Mouse (Mus musculus): Measurements from ENCODE around the gene Zfp664. TPM values are rescaled to one million over a fixed set of nuclear protein-coding genes. Genes with fewer than 3 reads are reported as not detected.

The Zfp664 gene
- polyA plus RNA-seq, 1 experiment from 2014 or later: 79.5 TPM

GRCm38 (mm10) chr5:124861463-124861862 is 1.0 kb upstream of the Zfp664 start:
- Histone ChIP-seq H3K9ac (replicated peaks; ENCODE audit: low read depth) (0 out of 2 replicates have a peak overlapping the region, but pooled peaks have one; percentile 3), H3K27ac (ENCODE audit: low read length) (peak overlapping the region; percentile 71), H3K9me3 (ENCODE audit: low read length) (no peaks in the 10 kb centered on the region), H3K4me2 (replicated peaks; ENCODE audit: low read depth, low read length) (peak overlapping the region; percentile 92), H3K4me3 (ENCODE audit: low read depth, low read length) (peak overlapping the region; percentile 90), H3K36me3 (ENCODE audit: insufficient read depth, low read length) (no peaks in the 10 kb centered on the region), H3K27me3 (replicated peaks; ENCODE audit: insufficient read depth, low read length) (peaks cover 12% of the 10 kb centered on the region), H3K4me1 (ENCODE audit: insufficient read depth, low read depth, low read length) (0 out of 2 replicates have a peak, but pooled peaks cover 7% of the 10 kb centered on the region)
- TF ChIP-seq CTCF (IDR thresholded peaks at IDR 0.05): no peak
- no peak for TF ChIP-seq EP300 (IDR thresholded peaks at IDR 0.05)
- WGBS: 2% methylated on average over 28 of the region's 33 CpGs
- ATAC-seq (no peak), DNase-seq (ENCODE audit: low spot score) (peak; percentile 22)

- Histone ChIP-seq H3K4me3 (ENCODE audit: low read depth, low read length) (peak overlapping the region; percentile 90), H3K36me3 (ENCODE audit: insufficient read depth, low read length) (no peaks in the 10 kb centered on the region), H3K4me1 (ENCODE audit: insufficient read depth, low read depth, low read length) (0 out of 2 replicates have a peak, but pooled peaks cover 7% of the 10 kb centered on the region), H3K4me2 (replicated peaks; ENCODE audit: low read depth, low read length) (peak overlapping the region; percentile 92), H3K9me3 (ENCODE audit: low read length) (no peaks in the 10 kb centered on the region), H3K27ac (ENCODE audit: low read length) (peak overlapping the region; percentile 86), H3K27me3 (replicated peaks; ENCODE audit: insufficient read depth, low read length) (peaks cover 12% of the 10 kb centered on the region), H3K9ac (replicated peaks; ENCODE audit: low read depth) (peak overlapping the region; percentile 74)
- DNase-seq (ENCODE audit: low spot score) (peak; percentile 49), ATAC-seq (peak; percentile 47)
- no peak for TF ChIP-seq EP300 (IDR thresholded peaks at IDR 0.05)
- TF ChIP-seq CTCF (IDR thresholded peaks at IDR 0.05): peak; percentile 41; the same call in 1 of the 2 replicates
- under 1% methylated on average over 55 of the region's 88 CpGs for WGBS
These were observed 615 bp downstream of the Zfp664 start for GRCm38 (mm10) chr5:124862871-124863741.

GRCm38 (mm10) chr5:124868981-124869380 is 6.5 kb downstream of the Zfp664 start:
- TF ChIP-seq CTCF (IDR thresholded peaks at IDR 0.05) (peak; percentile 81), EP300 (IDR thresholded peaks at IDR 0.05) (no peak)
- H3K4me2 ChIP-seq (replicated peaks; ENCODE audit: low read depth, low read length): no peak overlapping the region
- DNase-seq (ENCODE audit: low spot score): peak; percentile 75
- H3K4me1 ChIP-seq (ENCODE audit: insufficient read depth, low read depth, low read length): peaks cover 9% of the 10 kb centered on the region; the same call in 1 of the 2 replicates
- no peak overlapping the region for H3K27ac ChIP-seq (ENCODE audit: low read length)
- no peak overlapping the region for H3K9ac ChIP-seq (replicated peaks; ENCODE audit: low read depth)
- H3K27me3 ChIP-seq (replicated peaks; ENCODE audit: insufficient read depth, low read length): no peaks in the 10 kb centered on the region
- H3K9me3 ChIP-seq (ENCODE audit: low read length): no peaks in the 10 kb centered on the region
- ATAC-seq: peak; percentile 62
- no peaks in the 10 kb centered on the region for H3K36me3 ChIP-seq (ENCODE audit: insufficient read depth, low read length)
- WGBS: 44% methylated on average over 4 of the region's 4 CpGs
- no peak overlapping the region for H3K4me3 ChIP-seq (ENCODE audit: low read depth, low read length)

DNA sequence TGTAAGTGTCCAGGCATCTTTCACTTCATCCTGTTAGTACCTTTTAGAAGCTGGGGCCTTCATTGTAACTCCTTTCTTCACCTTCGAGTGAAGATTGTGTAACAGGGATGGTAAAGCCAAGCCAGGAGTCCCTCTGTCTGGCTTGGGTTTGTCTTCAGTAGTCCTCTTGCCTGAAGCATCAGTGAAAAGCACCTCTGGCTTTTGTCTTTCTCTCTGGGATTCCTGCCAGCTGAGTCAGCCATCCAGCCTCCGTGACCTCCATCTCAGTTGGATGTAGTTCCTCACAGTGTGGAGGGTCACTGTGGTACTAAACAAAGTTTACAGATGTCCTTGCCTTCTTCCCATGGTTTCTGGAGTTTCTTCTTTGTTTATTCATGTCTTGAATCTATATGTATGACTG is 9.5 kb downstream of the Zfp664 start:
- no peaks in the 10 kb centered on the region for H3K27me3 ChIP-seq (replicated peaks; ENCODE audit: insufficient read depth, low read length)
- H3K4me3 ChIP-seq (ENCODE audit: low read depth, low read length): no peak overlapping the region
- 37% methylated on average over 2 of the region's 2 CpGs for WGBS
- ATAC-seq: no peak
- no peak overlapping the region for H3K27ac ChIP-seq (ENCODE audit: low read length)
- no peak overlapping the region for H3K4me2 ChIP-seq (replicated peaks; ENCODE audit: low read depth, low read length)
- peaks cover 9% of the 10 kb centered on the region; the same call in 1 of the 2 replicates for H3K4me1 ChIP-seq (ENCODE audit: insufficient read depth, low read depth, low read length)
- no peaks in the 10 kb centered on the region for H3K36me3 ChIP-seq (ENCODE audit: insufficient read depth, low read length)
- TF ChIP-seq EP300 (IDR thresholded peaks at IDR 0.05): no peak
- no peak for TF ChIP-seq CTCF (IDR thresholded peaks at IDR 0.05)
- H3K9me3 ChIP-seq (ENCODE audit: low read length): no peaks in the 10 kb centered on the region
- DNase-seq (ENCODE audit: low spot score): peak; percentile 28
- no peak overlapping the region for H3K9ac ChIP-seq (replicated peaks; ENCODE audit: low read depth)

- peaks cover 9% of the 10 kb centered on the region; the same call in 1 of the 2 replicates for H3K4me1 ChIP-seq (ENCODE audit: insufficient read depth, low read depth, low read length)
- no peak for ATAC-seq
- 83% methylated on average over 3 of the region's 3 CpGs for whole genome bisulfite sequencing
- no peak overlapping the region for H3K9ac ChIP-seq (replicated peaks; ENCODE audit: low read depth)
- H3K27ac ChIP-seq (ENCODE audit: low read length): no peak overlapping the region
- no peak overlapping the region for H3K4me3 ChIP-seq (ENCODE audit: low read depth, low read length)
- H3K27me3 ChIP-seq (replicated peaks; ENCODE audit: insufficient read depth, low read length): no peaks in the 10 kb centered on the region
- H3K36me3 ChIP-seq (ENCODE audit: insufficient read depth, low read length): no peaks in the 10 kb centered on the region
- no peaks in the 10 kb centered on the region for H3K9me3 ChIP-seq (ENCODE audit: low read length)
- DNase-seq (ENCODE audit: low spot score): no peak
- no peak overlapping the region for H3K4me2 ChIP-seq (replicated peaks; ENCODE audit: low read depth, low read length)
- no peak for TF ChIP-seq EP300 (IDR thresholded peaks at IDR 0.05)
These were observed 10.6 kb downstream of the Zfp664 start for GRCm38 (mm10) chr5:124873096-124873495.

- H3K36me3 ChIP-seq (ENCODE audit: insufficient read depth, low read length): no peaks in the 10 kb centered on the region
- no peaks in the 10 kb centered on the region for H3K9me3 ChIP-seq (ENCODE audit: low read length)
- DNase-seq (ENCODE audit: low spot score) (peak; percentile 80), ATAC-seq (peak; percentile 84)
- no peaks in the 10 kb centered on the region for H3K27me3 ChIP-seq (replicated peaks; ENCODE audit: insufficient read depth, low read length)
- 64% methylated on average over 6 of the region's 6 CpGs for WGBS
- H3K27ac ChIP-seq (ENCODE audit: low read length): no peak overlapping the region
- peaks cover 9% of the 10 kb centered on the region; the same call in 1 of the 2 replicates for H3K4me1 ChIP-seq (ENCODE audit: insufficient read depth, low read depth, low read length)
- no peak overlapping the region for H3K4me2 ChIP-seq (replicated peaks; ENCODE audit: low read depth, low read length)
- TF ChIP-seq CTCF (IDR thresholded peaks at IDR 0.05): no peak
- no peak for TF ChIP-seq EP300 (IDR thresholded peaks at IDR 0.05)
- H3K9ac ChIP-seq (replicated peaks; ENCODE audit: low read depth): no peak overlapping the region
- H3K4me3 ChIP-seq (ENCODE audit: low read depth, low read length): no peak overlapping the region
These were observed 11.6 kb downstream of the Zfp664 start for GRCm38 (mm10) chr5:124873890-124874601.
